Mouse (Mus musculus): ENCODE results near the gene Ppa2.

Ppa2 gene

GRCm38 (mm10) chr3:133389803-133390387, 80.0 kb downstream of the Ppa2 start:
- no peak for DNase-seq (ENCODE audit: low read depth, low spot score)

- DNase-seq (ENCODE audit: low read depth, low spot score), result no peak
Observed at GRCm38 (mm10) chr3:133394531-133394930, 84.6 kb downstream of the Ppa2 start.

- no peak for DNase-seq (ENCODE audit: low read depth, low spot score)
Observed at GRCm38 (mm10) chr3:133403849-133404248, 93.9 kb downstream of the Ppa2 start.

GRCm38 (mm10) chr3:133405636-133406035, 95.7 kb downstream of the Ppa2 start:
- no peak for DNase-seq (ENCODE audit: low read depth, low spot score)

- DNase-seq (ENCODE audit: low read depth, low spot score), result no peak
Observed at GRCm38 (mm10) chr3:133406248-133406647, 96.3 kb downstream of the Ppa2 start.

- DNase-seq (ENCODE audit: low read depth, low spot score), result no peak
Observed at GRCm38 (mm10) chr3:133411123-133411675, 101.3 kb downstream of the Ppa2 start.

DNA sequence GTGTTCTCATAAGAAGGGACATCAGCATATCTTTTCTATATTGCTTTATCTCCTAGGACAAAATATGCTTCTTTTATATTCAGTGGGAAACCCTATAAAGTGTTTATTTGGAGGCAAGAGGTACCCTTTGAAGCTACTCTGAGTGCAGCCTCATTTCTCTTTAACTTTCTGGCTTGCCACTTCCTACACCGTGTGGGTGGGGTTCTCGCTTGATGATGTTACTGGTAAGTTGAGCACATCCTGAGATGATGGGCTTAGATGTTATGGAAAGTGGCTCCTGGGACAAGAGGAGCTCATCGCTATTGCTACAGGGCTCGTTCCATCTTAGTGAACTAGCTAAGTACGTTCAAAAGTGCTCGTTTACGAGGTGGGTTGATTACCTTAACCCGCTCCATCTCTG, 101.9 kb downstream of the Ppa2 start:
- DNase-seq (ENCODE audit: low read depth, low spot score), result no peak

- DNase-seq (ENCODE audit: low read depth, low spot score), result no peak
Observed at GRCm38 (mm10) chr3:133414747-133415146, 104.8 kb downstream of the Ppa2 start.

- DNase-seq (ENCODE audit: low read depth, low spot score), result no peak
Observed at GRCm38 (mm10) chr3:133423073-133423472, 113.2 kb downstream of the Ppa2 start.

All from 3T3-L1 (cell line).